Mouse (Mus musculus) adrenal gland, postnatal 36 days (tissue): ENCODE results near the gene Nup54. TPM values are rescaled to one million over a fixed set of nuclear protein-coding genes. Genes with fewer than 3 reads are reported as not detected.

ENCODE experiments used
- DNase-seq, 2 experiments: peaks; one replicate each; pipeline ENCODE4 v3.0.0; 2021; ENCODE audit warnings: mixed read lengths in 1 of 2
- total RNA-seq, 2 experiments: library from RNA; stranded (reverse); gene quantifications; 2 replicates each; pipeline ENCODE4 v1.2.3; 2021

Gene Nup54
- total RNA-seq, 2 experiments from 2014 or later, result 28.4 to 31.3 TPM

DNA sequence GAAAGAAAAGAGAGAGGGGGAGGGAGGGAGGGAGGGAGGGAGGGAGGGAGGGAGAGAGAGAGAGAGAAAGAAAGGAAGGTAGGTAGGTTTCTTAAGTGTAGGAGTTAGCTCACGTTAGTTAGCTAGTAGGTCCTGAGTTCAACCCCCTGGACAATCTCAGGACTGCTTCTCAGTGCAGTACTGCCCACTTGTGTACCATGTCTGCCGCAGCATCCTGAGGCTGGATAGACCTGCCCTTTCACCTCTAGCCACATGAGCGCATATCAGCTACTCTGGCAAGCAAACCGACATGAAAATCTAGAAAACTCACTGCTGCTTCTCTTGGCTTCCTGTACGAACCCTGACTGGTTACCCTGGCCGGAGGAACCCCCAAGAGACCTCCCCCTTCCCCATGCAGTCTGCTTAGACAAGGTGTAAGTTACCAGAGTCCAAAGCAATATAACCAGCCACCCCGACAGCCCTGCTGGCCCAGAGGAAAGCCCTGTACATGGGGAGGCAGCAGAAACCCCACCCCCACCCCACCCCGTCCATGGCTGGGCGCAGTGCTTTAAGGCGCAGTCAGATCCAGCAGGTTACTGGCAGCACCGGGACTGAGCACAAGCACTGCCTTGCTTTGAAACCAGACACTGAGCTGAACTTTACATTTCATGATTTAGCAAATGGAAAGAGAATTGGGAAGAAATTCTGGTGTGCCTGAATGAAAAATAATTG lies 21.6 kb downstream of the Nup54 start:
- no peak for DNase-seq

DNA sequence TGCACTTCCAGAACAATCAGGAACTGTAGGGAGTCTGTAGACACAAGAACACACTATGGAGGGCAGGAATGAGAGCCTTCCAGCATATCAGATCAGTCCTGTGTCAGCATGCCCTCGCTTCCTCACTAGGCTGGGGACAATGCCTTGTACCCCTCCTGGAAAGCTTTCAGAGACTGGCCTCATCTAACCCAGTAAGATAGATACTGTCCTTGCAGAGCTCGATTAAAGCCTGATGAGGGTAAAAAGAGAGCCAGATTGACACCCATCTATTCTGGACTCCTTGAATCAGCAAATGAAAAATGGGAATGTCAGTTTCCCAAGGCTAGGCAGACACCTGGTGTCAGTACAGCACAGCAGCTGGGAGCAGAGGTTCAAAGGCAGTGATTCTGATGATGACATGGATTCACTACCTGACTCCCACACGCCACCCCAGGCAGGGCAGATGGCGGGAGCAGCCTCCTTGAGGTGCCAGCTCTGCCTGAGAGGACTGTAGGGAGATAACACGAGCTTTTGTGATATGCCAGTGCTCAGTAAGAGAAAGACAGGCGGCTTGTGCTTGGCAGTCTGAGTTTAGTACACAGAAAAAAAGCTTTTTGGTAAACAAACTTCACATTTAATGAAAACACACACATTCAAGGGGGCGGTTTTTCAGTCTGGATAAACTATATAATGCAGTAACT lies 23.4 kb downstream of the Nup54 start:
- no peak for DNase-seq

DNA sequence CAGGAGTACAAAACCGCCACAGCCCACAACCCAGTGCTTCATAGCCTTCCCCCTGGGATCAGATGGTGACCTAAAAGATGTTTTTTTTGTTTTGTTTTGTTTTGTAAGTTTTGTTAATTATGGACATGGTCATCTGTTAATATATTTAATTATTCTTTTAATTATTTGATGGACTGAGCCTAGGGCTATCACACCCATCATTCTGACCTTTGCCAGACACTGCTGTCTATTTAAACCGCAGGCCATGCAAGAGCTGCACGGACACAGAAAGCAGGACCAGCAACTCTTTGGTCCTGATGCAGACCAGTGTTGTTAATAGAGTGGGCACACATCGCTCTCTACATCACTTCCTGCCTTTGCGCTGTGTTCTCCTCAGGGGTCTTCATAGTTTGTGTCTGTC lies 24.5 kb downstream of the Nup54 start:
- DNase-seq, result no peak

DNA sequence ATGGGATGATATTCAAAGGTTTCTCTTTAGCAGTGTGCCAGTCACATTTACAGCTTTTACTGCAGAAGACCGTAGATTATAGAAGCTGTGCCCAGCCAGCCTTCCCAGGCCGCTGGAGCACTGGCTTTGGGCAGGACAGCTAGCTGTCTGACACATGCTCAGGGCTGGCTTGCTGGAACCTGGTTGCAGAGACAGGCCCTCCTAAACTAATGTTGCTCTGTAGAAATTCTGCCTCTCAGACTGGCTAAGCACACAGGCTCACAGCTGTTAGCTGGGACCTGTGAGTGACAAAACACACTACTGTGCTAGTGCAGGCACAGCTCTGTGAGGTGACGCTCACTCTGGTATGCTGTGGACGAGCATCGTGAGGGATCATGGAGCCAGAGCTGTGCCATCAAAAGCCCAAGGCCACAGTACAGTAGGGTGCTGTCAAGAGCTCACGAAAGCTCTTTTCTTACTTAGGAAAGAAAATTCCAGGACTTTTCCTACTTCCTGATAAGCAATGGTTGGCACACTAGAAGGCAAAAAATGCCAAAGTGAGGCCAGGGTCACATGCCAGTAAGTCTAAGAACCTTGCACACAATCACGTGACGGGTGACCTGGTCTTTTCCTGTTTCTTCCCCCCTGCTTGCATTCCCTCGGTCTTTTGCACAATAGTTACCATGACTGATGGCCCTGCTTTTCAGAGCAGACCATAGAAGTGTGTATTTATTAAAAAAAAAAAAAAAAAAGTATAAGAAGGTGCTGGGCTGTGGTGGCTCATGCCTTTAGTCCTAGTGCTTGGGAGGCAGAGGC lies 25.5 kb downstream of the Nup54 start:
- DNase-seq, result peak; percentile 51 to 52

DNA sequence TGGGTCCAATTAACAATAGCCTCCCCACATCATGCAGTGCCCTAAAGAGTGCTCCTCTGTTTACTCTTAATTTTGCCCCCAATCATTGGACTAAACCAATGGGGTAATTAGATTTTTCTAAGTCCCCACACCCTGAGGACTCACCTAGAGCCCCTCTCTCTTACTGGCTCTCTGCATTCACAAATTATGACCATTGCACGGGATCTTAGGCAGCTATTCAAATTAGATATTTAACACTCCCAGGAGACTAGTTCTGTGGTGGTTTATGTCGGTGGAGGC lies 30.7 kb downstream of the Nup54 start:
- no peak for DNase-seq

DNA sequence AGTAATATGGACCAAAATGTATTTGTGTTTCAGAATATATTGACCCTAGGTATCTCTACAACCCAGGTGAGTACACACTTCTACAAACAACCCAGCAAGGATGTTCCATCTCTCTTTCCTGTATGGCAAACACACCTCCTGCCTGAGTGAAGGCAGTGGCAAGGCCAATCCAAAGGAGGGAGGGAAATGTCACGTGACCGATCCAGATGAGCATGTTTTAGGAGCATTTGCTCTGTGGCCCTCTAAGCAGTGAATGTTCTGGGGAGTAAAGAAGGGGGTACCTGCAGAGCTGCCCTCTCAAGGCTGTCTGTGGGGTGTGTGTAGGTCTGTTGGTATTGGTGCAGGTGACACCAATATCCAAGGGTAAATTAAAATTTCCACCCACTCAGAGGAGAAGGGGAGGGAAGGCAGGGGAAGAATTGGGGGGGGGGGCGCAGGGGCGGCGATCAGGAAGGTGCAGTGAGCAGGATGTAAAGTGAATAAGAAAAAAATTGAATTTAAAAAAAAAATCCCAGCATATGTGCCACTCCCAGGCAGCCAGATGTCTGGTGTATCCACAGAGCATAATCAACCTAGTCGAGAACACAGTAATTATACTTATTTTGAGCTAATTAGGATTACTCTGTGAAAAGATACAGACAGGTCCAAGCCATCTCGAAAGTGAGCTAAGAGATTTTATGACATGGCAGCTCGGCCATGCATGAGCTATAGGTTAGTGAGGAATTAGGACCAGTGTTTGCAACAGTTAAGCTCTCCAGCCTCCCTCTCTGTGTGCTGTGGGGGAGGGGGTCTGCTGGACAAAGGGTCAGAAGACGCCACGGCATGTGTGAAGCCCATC lies 31.2 kb downstream of the Nup54 start:
- no peak for DNase-seq

- DNase-seq, result no peak
Measured at GRCm38 (mm10) chr5:92402816-92403215, 32.2 kb downstream of the Nup54 start.

DNA sequence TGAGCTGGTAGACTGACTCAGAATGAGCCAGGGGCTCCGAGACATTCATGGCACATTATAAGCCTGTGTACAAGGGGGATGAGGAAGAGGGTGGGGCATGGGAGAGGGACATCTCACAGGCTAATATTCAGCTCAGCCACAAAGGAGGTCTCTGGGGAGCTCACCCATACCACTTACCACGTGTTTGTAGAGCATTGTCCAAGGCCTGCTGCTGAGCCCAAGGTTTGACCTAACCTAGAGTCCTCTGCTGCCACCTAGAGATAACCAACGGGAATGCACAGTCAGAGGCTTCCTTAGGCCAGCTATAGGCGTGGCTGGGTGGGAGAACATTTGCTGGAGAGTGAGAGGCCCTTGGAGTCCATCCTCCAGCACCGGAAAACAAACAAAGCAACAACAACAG lies 36.9 kb downstream of the Nup54 start:
- peak; percentile 79 to 84 for DNase-seq

DNA sequence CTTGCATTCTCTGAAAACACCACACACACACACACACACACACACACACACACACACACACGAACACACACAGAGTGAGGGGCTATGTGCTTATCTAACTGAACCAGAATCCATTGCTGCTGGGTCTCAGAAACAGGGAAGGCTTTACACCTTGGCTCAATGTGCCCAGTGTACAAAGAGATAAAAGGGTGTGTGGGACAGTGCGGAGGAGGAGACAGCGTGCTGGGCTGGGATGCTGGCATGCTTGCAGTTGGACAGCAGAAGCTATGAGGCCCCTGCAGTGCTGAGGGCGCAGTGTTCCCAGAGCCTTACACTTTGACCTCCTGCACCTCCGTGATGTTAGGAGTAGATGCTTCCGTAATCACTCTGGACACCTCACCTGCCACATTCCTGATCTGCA lies 38.5 kb downstream of the Nup54 start:
- DNase-seq, result no peak

- no peak for DNase-seq
Measured at GRCm38 (mm10) chr5:92395764-92396163, 39.3 kb downstream of the Nup54 start.

- DNase-seq, result no peak
Measured at GRCm38 (mm10) chr5:92393863-92394262, 41.2 kb downstream of the Nup54 start.

- DNase-seq, result no peak
Measured at GRCm38 (mm10) chr5:92392542-92392941, 42.5 kb downstream of the Nup54 start.

- DNase-seq, result no peak
Measured at GRCm38 (mm10) chr5:92390615-92391014, 44.4 kb downstream of the Nup54 start.

DNA sequence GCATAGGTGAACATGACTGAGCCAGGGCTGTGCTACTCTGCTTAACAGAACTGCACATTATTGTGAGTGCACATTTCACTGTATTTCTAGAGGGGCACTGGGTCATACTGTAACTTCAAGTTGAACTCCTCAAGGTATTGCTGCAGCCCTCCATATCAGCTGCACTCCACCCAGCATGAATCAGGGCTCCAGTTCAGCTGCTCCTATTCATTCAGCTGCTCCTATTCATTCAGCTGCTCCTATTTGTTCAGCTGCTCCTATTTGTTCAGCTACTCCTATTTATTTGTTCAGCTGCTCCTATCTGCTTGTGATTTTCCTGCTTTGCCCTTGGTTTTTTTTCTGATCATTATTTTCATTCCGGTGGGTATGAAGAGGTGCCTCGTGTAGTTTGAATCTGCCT lies 45.0 kb downstream of the Nup54 start:
- DNase-seq, result no peak

GRCm38 (mm10) chr5:92387433-92387832 lies 47.6 kb downstream of the Nup54 start:
- peak; percentile 59 to 60 for DNase-seq

DNA sequence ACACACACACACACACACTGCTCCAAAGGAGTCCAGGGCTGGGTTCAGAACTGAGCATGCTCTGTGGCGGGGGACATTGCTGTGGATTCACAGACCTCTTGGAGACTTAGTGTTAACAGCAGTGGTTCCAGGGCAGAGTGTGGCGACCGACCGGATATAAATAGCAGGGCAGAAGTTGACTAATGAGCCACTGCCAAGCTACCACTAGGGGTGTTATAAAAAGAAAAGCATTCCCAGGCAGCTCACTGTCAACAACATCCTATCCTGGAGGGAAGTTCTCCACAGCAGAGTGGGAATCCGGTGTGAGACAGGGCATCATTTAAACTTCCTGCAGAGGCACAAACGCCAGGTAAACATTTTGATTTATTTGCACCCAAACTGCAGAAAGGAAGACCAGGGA lies 48.4 kb downstream of the Nup54 start:
- DNase-seq, result peak in 1 of 2 experiments; percentile 35

- no peak for DNase-seq
Measured at GRCm38 (mm10) chr5:92386102-92386501, 48.9 kb downstream of the Nup54 start.

DNA sequence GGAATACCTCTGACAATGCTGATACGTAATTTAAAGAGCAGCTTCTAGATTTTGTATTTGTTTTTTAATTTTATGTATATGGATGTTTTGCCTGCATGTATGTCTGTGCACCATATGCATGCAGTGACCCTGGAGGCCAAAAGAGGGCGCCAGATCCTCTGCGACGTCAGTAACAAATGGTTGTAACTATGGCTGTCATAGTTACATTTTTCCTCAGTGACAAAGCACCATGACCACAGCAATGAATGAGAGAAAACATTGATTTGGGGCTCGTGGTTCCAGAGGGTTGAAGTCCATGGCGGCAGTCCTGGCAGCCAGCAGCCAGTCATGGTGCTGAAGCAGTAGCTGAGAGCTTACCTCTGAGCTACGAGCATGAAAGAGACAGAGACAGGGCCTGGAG lies 50.2 kb downstream of the Nup54 start:
- peak in 1 of 2 experiments; percentile 52 for DNase-seq

GRCm38 (mm10) chr5:92383747-92384146 lies 51.3 kb downstream of the Nup54 start:
- DNase-seq, result no peak

DNA sequence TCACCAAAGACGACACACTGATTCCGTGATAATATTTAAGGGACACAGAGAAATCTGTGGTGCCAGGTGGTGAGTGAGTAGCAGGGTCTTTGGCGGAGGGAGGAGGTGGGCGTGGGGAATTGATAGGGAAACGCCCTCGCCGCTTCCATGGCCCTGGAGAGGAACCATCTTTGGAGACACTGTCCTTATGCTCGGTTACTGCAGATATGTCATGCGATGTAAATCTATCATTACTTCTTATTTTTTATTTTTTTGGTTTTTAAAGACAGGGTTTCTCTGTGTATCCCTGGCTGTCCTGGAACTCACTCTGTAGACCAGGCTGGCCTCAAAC lies 52.7 kb downstream of the Nup54 start:
- DNase-seq, result no peak

GRCm38 (mm10) chr5:92381550-92382348 lies 53.3 kb downstream of the Nup54 start:
- DNase-seq, result peak; percentile 73 to 85
